Mouse (Mus musculus) heart, postnatal 0 days (tissue): ENCODE data around the gene Stard13.

Experiments
- CTCF ChIP-seq: IDR thresholded peaks from 2 replicates; pipeline ENCODE4 v1.5.1; 2016; ENCODE audit warnings: antibody characterized with exemption, control low read depth, low read depth
- EP300 ChIP-seq: IDR thresholded peaks from 2 replicates; pipeline ENCODE4 v1.6.1; 2016; ENCODE audit warnings: antibody characterized with exemption, low read depth

- TF ChIP-seq CTCF, result no peak
- no peak for TF ChIP-seq EP300
These were observed 229.3 kb downstream of the Stard13 start for GRCm38 (mm10) chr5:151004216-151004755.
